Mouse (Mus musculus) midbrain, embryonic 14.5 days (tissue): Measurements from ENCODE around the gene Vps13c. TPM values are rescaled to one million over a fixed set of nuclear protein-coding genes. Genes with fewer than 3 reads are reported as not detected.

Experiments
- ATAC-seq: fragments of 200-750 bp; cut with Nextera tagmentation; 2 replicates; pipeline ENCODE4 v1.8.0; 2017; ENCODE audit warnings: moderate number of reproducible peaks, moderate library complexity; ENCODE audit not compliant: low FRiP score, low TSS enrichment
- DNase-seq: peaks from one replicate; pipeline ENCODE4 v3.0.0-alpha.2; 2015
- H3K27ac ChIP-seq: fragments of 300-500 bp; sonication (generic); replicated peaks from 2 replicates; pipeline ENCODE4 v1.5.1; 2014; ENCODE audit warnings: mild to moderate bottlenecking, low read depth, low read length, moderate library complexity
- H3K27me3 ChIP-seq: fragments of 300-500 bp; sonication (generic); 2 replicates; pipeline ENCODE4 v1.6.1; 2014; ENCODE audit warnings: low read length, control low read depth, mixed read lengths; ENCODE audit not compliant: control insufficient read depth, insufficient read depth
- H3K36me3 ChIP-seq: fragments of 300-500 bp; sonication (generic); 2 replicates; pipeline ENCODE4 v1.6.1; 2014; ENCODE audit warnings: low read length, control low read depth; ENCODE audit not compliant: control insufficient read depth, insufficient read depth
- H3K4me1 ChIP-seq: fragments of 300-500 bp; sonication (generic); 2 replicates; pipeline ENCODE4 v1.6.1; 2014; ENCODE audit warnings: mild to moderate bottlenecking, antibody characterized with exemption, low read length, control low read depth; ENCODE audit not compliant: control insufficient read depth, insufficient read depth
- H3K4me2 ChIP-seq: fragments of 300-500 bp; sonication (generic); 2 replicates; pipeline ENCODE4 v1.6.1; 2014; ENCODE audit warnings: mild to moderate bottlenecking, low read length, moderate library complexity
- H3K4me3 ChIP-seq: fragments of 300-500 bp; sonication (generic); replicated peaks from 2 replicates; pipeline ENCODE4 v1.5.1; 2014; ENCODE audit warnings: low read depth, low read length
- H3K9ac ChIP-seq: fragments of 300-500 bp; sonication (generic); replicated peaks from 2 replicates; pipeline ENCODE4 v1.6.1; 2014; ENCODE audit warnings: mild to moderate bottlenecking, low read length, moderate library complexity
- H3K9me3 ChIP-seq: fragments of 300-500 bp; sonication (generic); 2 replicates; pipeline ENCODE4 v1.6.1; 2016; ENCODE audit warnings: low read length, control low read depth, mixed read lengths; ENCODE audit not compliant: control insufficient read depth
- WGBS: fragments of 180-500 bp; shearing (Covaris S2); extraction: QIAGEN DNeasy Blood & Tissue Kit; methylation state at CpG from one replicate; pipeline ENCODE4 v1.1.7; 2014; 5-methylcytosine and 5-hydroxymethylcytosine counted together
- polyA plus RNA-seq: library from polyadenylated mRNA; unstranded; fragments of >200 nt; fragmentation: Nextera tagmentation; extraction: Ambion mirVana; gene quantifications from 2 replicates; pipeline ENCODE4 v1.2.1, GENCODE M21; 2014

Vps13c gene
- polyA plus RNA-seq, 1 experiment from 2014 or later, result 17.1 TPM

DNA sequence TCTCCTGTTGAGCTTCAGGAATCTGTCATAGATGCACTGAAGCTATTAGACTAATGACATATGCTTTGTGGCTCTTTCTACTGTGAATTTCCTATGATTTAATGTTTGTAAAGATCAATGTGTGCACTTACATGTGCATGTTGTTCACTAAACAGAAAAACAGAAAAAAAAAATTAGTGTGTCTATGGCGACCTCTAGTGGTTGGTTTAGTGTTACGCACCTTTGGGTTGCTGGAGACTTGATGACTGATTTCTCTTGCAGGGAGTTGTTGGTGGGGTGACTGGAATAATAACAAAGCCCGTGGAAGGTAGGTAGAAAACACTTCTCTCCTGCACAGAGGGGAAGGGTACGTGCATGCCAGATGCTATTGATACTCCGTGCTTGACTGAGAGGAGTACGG, 133.3 kb downstream of the Vps13c start:
- ATAC-seq (no peak), DNase-seq (peak; percentile 87)
- WGBS, result 37% methylated on average over 6 of the region's 6 CpGs

DNA sequence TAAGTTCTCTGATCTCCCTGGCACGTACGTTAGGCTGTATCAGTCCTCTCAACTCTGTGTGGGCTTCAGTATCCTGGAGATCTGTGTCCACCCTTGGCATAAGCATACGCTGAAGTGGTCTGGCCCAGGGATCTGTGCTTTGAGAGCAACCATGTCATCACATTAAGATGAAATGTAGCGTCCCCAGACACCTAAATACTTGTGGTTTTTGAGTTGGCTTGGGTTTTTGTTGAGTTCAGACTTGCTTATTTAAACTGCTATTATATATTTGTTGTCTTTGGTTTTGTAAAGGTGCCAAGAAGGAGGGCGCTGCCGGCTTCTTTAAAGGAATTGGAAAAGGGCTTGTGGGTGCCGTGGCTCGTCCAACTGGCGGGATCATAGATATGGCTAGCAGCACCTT, 135.3 kb downstream of the Vps13c start:
- WGBS, result 95% methylated on average over 9 of the region's 9 CpGs
- H3K27ac ChIP-seq, result no peak overlapping the region
- no peak for ATAC-seq

More for the DNA sequence above, 133.3 kb downstream of the Vps13c start:
- Histone ChIP-seq H3K9ac (no peak overlapping the region), H3K9me3 (no peaks in the 10 kb centered on the region), H3K4me2 (no peak overlapping the region), H3K27me3 (no peaks in the 10 kb centered on the region), H3K27ac (no peak overlapping the region), H3K4me1 (no peaks in the 10 kb centered on the region), H3K4me3 (no peak overlapping the region), H3K36me3 (peaks cover 24% of the 10 kb centered on the region)

DNA sequence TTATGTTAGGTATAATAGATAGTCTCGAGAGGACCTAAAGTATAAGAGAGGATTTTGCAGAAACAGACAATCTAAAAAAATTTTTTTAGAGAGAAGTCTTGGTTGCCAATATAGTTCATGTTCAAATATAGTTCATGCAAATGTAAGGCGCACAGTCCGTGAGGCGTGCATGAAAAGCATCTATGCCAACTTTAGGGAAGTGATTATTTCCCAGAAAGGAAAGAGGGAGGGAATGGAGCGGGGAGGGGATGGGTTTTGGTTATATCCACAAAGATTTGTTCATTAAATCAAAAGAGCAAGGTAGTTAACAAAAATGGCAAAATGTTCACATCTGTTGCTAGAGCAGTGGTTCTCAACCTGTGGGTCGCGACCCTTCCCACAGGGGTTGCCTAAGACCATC, 166.4 kb downstream of the Vps13c start:
- Histone ChIP-seq H3K36me3 (no peaks in the 10 kb centered on the region), H3K27ac (no peak overlapping the region), H3K9ac (no peak overlapping the region), H3K27me3 (no peaks in the 10 kb centered on the region), H3K4me2 (no peak overlapping the region), H3K9me3 (no peaks in the 10 kb centered on the region), H3K4me3 (no peak overlapping the region), H3K4me1 (no peaks in the 10 kb centered on the region)
- 95% methylated on average over 7 of the region's 7 CpGs for WGBS
- DNase-seq (no peak), ATAC-seq (no peak)

More for the DNA sequence above, 135.3 kb downstream of the Vps13c start:
- Histone ChIP-seq H3K9ac (no peak overlapping the region), H3K4me2 (no peak overlapping the region), H3K4me1 (no peaks in the 10 kb centered on the region), H3K4me3 (no peak overlapping the region), H3K36me3 (peaks cover 20% of the 10 kb centered on the region), H3K27me3 (no peaks in the 10 kb centered on the region), H3K9me3 (no peaks in the 10 kb centered on the region)
- DNase-seq, result no peak

DNA sequence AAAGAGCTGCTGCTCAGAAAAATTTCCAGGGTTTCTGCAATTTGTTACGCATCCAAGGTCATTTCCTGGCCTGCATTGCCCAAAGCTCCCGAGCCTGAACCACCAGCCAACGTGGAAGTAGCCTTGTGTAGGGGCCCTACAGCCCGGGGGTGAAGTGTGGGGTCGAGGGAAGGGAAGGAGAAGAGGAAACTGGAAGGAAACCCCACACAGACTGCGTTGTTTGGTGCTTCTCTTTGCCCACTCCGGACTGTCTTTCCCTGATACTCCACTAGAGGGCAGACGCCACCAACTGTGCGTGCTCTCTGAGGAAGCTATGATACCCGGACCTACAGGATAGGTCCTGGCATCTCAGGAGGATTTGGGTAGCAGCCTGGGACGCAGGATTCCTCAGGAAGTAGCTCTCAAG, 174.8 kb downstream of the Vps13c start:
- Histone ChIP-seq H3K27ac (no peak overlapping the region), H3K27me3 (0 out of 2 replicates have a peak, but pooled peaks cover 3% of the 10 kb centered on the region), H3K36me3 (no peaks in the 10 kb centered on the region), H3K4me2 (no peak overlapping the region), H3K9me3 (no peaks in the 10 kb centered on the region), H3K4me3 (no peak overlapping the region), H3K9ac (no peak overlapping the region), H3K4me1 (no peaks in the 10 kb centered on the region)
- WGBS, result 8% methylated on average over 11 of the region's 11 CpGs
- ATAC-seq (no peak), DNase-seq (peak; percentile 89)

DNA sequence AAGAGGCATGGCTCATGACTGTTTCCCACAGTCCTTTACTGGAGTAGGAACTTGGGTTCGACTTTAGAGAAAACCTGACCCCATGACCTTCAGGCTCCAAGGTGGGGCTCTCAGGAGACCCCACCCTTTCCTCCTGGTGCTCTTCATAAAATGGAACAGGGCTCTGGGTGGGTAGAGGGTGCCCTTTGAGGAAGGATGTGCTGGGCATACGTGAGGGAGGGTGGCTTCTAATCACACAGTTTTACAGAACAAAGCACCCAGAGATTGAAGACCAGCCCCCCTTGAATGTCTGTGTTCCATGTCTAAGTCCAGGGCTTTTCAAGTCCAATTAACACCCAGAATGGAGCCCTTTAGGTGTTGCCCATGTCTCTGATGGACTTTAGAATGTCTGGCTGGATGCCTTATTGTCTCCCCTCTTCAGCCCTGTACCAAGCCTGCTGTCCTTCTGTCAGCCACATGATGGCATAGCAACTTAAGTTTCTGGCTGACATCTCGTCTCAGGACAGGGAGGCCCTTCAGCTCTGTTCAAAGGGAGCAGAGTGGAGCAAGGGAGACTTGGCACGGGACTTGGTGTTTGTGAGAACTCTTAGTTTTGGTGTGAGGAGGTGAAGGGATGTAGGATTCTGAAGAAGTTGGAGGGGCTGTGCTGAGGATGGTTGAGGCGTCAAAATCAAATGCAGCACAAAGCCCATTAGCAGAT, 176.2 kb downstream of the Vps13c start:
- DNase-seq (peak; percentile 87), ATAC-seq (peak; percentile 79; the same call in 1 of the 2 replicates)
- Histone ChIP-seq H3K27me3 (0 out of 2 replicates have a peak, but pooled peaks cover 3% of the 10 kb centered on the region), H3K9ac (no peak overlapping the region), H3K4me2 (no peak overlapping the region), H3K9me3 (no peaks in the 10 kb centered on the region), H3K36me3 (no peaks in the 10 kb centered on the region), H3K27ac (no peak overlapping the region), H3K4me1 (no peaks in the 10 kb centered on the region), H3K4me3 (no peak overlapping the region)
- WGBS, result 50% methylated on average over 5 of the region's 5 CpGs

DNA sequence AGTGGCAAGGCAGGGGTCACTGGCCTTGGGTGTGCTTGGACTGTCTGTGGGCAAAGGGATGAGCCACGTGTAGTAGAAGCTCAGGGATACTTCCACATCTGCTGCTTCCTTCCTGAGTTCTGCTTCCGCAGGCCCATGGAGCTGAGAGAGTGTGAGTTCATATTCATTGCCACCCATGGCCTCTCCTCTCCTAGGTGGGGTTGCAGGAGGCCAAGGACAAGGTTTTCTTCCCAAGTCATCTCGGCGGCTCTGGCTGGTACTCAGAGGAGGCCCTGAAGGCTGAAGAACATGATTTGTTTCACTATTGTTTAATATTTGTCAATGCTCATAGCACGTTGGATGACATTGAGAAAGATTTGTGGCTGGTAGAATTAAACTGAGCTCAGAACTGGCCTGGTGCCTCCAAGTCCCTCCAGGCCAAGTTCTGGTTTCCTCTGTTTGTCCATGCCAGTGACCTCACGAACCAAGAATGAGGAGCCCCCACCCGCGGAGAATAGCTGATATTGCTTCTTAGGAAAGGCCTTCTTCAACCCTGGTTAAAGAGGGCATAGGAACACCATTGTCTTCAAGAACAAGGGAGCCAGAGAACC, 180.7 kb downstream of the Vps13c start:
- WGBS, result 92% methylated on average over 8 of the region's 8 CpGs
- no peaks in the 10 kb centered on the region for H3K4me1 ChIP-seq
- DNase-seq (no peak), ATAC-seq (no peak)
- H3K36me3 ChIP-seq, result no peaks in the 10 kb centered on the region
- H3K27ac ChIP-seq, result no peak overlapping the region
- no peaks in the 10 kb centered on the region for H3K9me3 ChIP-seq
- no peak overlapping the region for H3K4me3 ChIP-seq
- H3K9ac ChIP-seq, result no peak overlapping the region
- H3K27me3 ChIP-seq, result 0 out of 2 replicates have a peak, but pooled peaks cover 1% of the 10 kb centered on the region
- H3K4me2 ChIP-seq, result no peak overlapping the region

DNA sequence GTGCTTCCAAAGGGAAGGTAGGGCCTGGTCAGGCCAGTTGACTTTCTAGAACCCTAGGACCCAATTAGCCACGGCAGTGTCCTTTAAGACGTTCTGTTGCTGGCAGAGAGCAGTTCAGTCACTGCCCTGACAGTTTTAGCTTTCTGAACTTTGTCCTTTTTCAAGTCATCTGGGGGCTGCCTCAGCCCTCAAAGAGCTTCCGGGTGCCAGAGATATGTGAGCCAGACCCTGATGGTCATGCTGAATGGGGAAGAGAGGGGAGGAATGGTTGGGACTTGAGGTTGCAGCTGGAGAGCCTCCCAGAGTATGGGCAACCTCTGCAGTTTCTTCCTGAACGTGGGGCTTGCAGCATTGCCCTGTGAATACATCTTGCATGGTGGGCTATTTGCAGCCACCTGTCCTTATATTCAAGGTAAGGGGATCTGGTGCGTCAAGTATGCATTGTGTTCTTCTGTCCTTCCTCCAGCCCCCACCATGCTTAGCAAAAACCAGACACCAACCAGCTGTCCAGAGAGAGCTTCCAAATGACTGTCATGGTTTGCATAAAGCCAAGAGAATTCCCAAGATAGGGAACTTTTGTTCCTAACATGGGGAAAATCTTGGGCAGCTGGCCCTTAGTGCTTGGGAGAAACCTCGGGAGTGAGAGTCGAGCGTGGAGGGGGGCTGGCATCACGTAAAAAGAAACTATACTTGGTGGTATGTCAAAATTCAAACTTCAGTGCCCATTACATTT, 182.3 kb downstream of the Vps13c start:
- Histone ChIP-seq H3K4me1 (no peaks in the 10 kb centered on the region), H3K9me3 (no peaks in the 10 kb centered on the region), H3K27me3 (no peaks in the 10 kb centered on the region), H3K4me3 (no peak overlapping the region), H3K27ac (no peak overlapping the region), H3K36me3 (no peaks in the 10 kb centered on the region), H3K4me2 (no peak overlapping the region), H3K9ac (no peak overlapping the region)
- DNase-seq (no peak), ATAC-seq (no peak)
- WGBS, result 88% methylated on average over 9 of the region's 9 CpGs

DNA sequence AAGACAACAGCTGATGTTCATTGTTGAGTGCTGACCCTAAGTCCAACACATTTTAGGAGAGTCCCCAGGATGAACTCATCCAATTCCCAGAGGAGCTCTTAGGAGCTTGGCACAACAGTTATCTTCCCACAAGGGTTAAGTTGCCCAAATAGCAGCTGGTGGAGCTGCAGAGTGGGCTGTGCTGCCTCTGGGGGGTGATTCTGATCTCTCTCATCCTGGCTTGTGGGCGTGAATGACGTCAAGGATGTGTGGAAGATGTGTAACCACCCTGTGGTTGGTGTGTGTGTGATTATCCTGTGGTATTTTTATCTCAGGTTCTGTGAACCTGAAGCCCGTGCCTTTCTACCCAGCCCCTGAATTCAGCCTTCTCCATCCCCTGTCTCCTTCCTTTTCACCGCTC, 188.4 kb downstream of the Vps13c start:
- WGBS, result 79% methylated on average over 4 of the region's 4 CpGs
- ATAC-seq, result no peak

More for the DNA sequence above, 188.4 kb downstream of the Vps13c start:
- no peak overlapping the region for H3K27ac ChIP-seq
- no peak overlapping the region for H3K9ac ChIP-seq
- no peak for DNase-seq
- H3K36me3 ChIP-seq, result no peaks in the 10 kb centered on the region
- no peaks in the 10 kb centered on the region for H3K27me3 ChIP-seq
- no peaks in the 10 kb centered on the region for H3K4me1 ChIP-seq
- no peak overlapping the region for H3K4me2 ChIP-seq
- no peak overlapping the region for H3K4me3 ChIP-seq
- H3K9me3 ChIP-seq, result no peaks in the 10 kb centered on the region
